Mouse (Mus musculus): Measurements from ENCODE around the gene Tmem91. TPM values are rescaled to one million over a fixed set of nuclear protein-coding genes. Genes with fewer than 3 reads are reported as not detected.

Gene Tmem91
- polyA plus RNA-seq, 1 experiment from 2014 or later: 1.6 TPM

GRCm38 (mm10) chr7:25688810-25689586 lies 14.0 kb upstream of the Tmem91 start:
- Histone ChIP-seq H3K27ac (ENCODE audit: low read depth, low read length) (no peak overlapping the region), H3K4me3 (ENCODE audit: low read depth, low read length) (peak overlapping the region; percentile 47), H3K4me2 (peak overlapping the region; percentile 72), H3K27me3 (ENCODE audit: control insufficient read depth, insufficient read depth, low read length) (peaks cover 50% of the 10 kb centered on the region), H3K9me3 (ENCODE audit: control insufficient read depth, low read length) (no peaks in the 10 kb centered on the region), H3K4me1 (ENCODE audit: control insufficient read depth, insufficient read depth, low read length) (peaks cover 15% of the 10 kb centered on the region), H3K36me3 (ENCODE audit: control insufficient read depth, insufficient read depth, low read length) (no peaks in the 10 kb centered on the region), H3K9ac (ENCODE audit: low read length) (peak overlapping the region; percentile 30; the same call in 1 of the 2 replicates)
- ATAC-seq (ENCODE audit: low FRiP score) (peak; percentile 48), DNase-seq (ENCODE audit: low spot score, missing footprints) (peak; percentile 89)
- 2% methylated on average over 49 of the region's 52 CpGs for WGBS

DNA sequence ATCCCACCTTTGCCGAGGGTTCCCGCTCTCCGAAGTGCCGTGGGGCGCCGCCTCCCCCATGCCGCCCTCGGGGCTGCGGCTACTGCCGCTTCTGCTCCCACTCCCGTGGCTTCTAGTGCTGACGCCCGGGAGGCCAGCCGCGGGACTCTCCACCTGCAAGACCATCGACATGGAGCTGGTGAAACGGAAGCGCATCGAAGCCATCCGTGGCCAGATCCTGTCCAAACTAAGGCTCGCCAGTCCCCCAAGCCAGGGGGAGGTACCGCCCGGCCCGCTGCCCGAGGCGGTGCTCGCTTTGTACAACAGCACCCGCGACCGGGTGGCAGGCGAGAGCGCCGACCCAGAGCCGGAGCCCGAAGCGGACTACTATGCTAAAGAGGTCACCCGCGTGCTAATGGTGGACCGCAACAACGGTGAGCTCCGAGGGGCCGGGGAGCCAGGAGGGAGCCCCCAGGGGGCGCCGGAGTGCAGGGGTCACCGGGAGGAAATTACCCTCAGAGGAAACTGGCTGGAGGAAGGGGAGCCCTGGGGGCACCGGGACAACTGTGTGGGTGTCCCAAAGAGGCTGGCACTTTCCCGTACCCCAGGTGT lies 12.9 kb upstream of the Tmem91 start:
- Histone ChIP-seq H3K36me3 (ENCODE audit: control insufficient read depth, insufficient read depth, low read length) (no peaks in the 10 kb centered on the region), H3K4me1 (ENCODE audit: control insufficient read depth, insufficient read depth, low read length) (peaks cover 15% of the 10 kb centered on the region), H3K9me3 (ENCODE audit: control insufficient read depth, low read length) (no peaks in the 10 kb centered on the region), H3K4me2 (peak overlapping the region; percentile 72), H3K27ac (ENCODE audit: low read depth, low read length) (no peak overlapping the region), H3K9ac (ENCODE audit: low read length) (peak overlapping the region; percentile 3), H3K27me3 (ENCODE audit: control insufficient read depth, insufficient read depth, low read length) (peaks cover 50% of the 10 kb centered on the region), H3K4me3 (ENCODE audit: low read depth, low read length) (peak overlapping the region; percentile 47)
- under 1% methylated on average over 47 of the region's 47 CpGs for WGBS
- DNase-seq (ENCODE audit: low spot score, missing footprints): peak; percentile 88
- ATAC-seq (ENCODE audit: low FRiP score): 0 out of 2 replicates have a peak, but pooled peaks have one; percentile 8

- H3K4me2 ChIP-seq: peak within 1 kb of the TSS; percentile 72
- H3K4me1 ChIP-seq (ENCODE audit: control insufficient read depth, insufficient read depth, low read length): peaks cover 15% of the 10 kb centered on the region
- no peak within 1 kb of the TSS for H3K27ac ChIP-seq (ENCODE audit: low read depth, low read length)
- peak within 1 kb of the TSS; percentile 59 for H3K9ac ChIP-seq (ENCODE audit: low read length)
- WGBS: 1% methylated on average over 46 of the region's 69 CpGs
- H3K27me3 ChIP-seq (ENCODE audit: control insufficient read depth, insufficient read depth, low read length): peaks cover 50% of the 10 kb centered on the region
- no peaks in the 10 kb centered on the region for H3K36me3 ChIP-seq (ENCODE audit: control insufficient read depth, insufficient read depth, low read length)
- DNase-seq (ENCODE audit: low spot score, missing footprints) (peak; percentile 97), ATAC-seq (ENCODE audit: low FRiP score) (peak; percentile 56)
- H3K9me3 ChIP-seq (ENCODE audit: control insufficient read depth, low read length): no peaks in the 10 kb centered on the region
- H3K4me3 ChIP-seq (ENCODE audit: low read depth, low read length): peak within 1 kb of the TSS; percentile 47
Observed at GRCm38 (mm10) chr7:25686680-25687531, 11.9 kb upstream of the Tmem91 start, which contains the start of gene Tgfb1. TSS of gene Tgfb1 (plus strand) at chr7:25687002.

DNA sequence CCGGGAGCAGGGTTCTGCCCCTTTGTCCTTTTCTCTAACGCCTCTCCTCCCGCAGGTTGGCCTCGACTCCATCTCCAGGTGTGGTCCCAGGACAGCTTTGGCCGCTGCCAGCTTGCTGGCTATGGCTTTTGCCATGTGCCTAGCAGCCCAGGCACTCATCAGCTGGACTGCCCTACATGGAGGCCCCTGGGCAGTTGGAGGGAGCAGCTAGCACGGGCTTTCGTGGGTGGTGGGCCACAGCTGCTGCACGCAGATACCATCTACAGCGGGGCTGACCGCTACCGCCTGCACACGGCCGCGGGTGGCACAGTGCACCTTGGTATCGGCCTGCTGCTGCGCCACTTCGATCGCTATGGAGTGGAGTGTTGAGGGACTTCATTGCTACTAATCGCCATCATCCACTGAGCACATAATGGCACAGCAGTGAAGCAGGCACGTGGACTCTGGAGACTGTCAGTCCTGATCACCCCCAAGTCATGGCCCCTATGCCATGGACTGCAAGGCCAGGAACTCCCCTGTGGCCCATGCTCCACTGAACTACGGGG lies 11.0 kb upstream of the Tmem91 start:
- Histone ChIP-seq H3K9me3 (ENCODE audit: control insufficient read depth, low read length) (no peaks in the 10 kb centered on the region), H3K36me3 (ENCODE audit: control insufficient read depth, insufficient read depth, low read length) (no peaks in the 10 kb centered on the region), H3K4me3 (ENCODE audit: low read depth, low read length) (no peak overlapping the region; the same call in 1 of the 2 replicates), H3K9ac (ENCODE audit: low read length) (no peak overlapping the region), H3K27me3 (ENCODE audit: control insufficient read depth, insufficient read depth, low read length) (peaks cover 50% of the 10 kb centered on the region), H3K27ac (ENCODE audit: low read depth, low read length) (no peak overlapping the region), H3K4me2 (no peak overlapping the region), H3K4me1 (ENCODE audit: control insufficient read depth, insufficient read depth, low read length) (peaks cover 18% of the 10 kb centered on the region)
- WGBS: 70% methylated on average over 21 of the region's 21 CpGs
- no peak for DNase-seq (ENCODE audit: low spot score, missing footprints)
- ATAC-seq (ENCODE audit: low FRiP score): 0 out of 2 replicates have a peak, but pooled peaks have one; percentile 15

DNA sequence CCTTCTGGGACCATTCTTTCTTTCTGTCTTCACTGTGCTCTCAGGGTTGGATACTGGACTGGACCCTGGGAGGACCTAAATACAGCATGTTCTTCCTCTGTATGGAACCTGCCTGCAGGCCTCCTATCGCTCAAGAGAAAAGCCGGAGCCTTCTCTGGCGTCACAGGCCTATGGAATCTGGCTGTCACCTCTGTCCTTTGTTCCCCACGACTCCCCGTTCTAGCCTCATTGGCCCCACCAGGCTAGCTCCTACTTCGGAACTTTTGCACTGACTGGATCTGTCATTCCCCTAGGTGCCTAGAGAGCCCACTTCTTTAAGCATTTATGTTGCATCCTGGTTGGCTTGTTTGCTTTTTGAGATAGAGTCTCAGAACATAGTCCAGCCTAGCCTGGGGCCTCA lies 9.7 kb upstream of the Tmem91 start:
- Histone ChIP-seq H3K27me3 (ENCODE audit: control insufficient read depth, insufficient read depth, low read length) (peaks cover 40% of the 10 kb centered on the region), H3K36me3 (ENCODE audit: control insufficient read depth, insufficient read depth, low read length) (no peaks in the 10 kb centered on the region), H3K9ac (ENCODE audit: low read length) (no peak overlapping the region), H3K9me3 (ENCODE audit: control insufficient read depth, low read length) (no peaks in the 10 kb centered on the region), H3K4me2 (no peak overlapping the region), H3K4me1 (ENCODE audit: control insufficient read depth, insufficient read depth, low read length) (peaks cover 18% of the 10 kb centered on the region), H3K27ac (ENCODE audit: low read depth, low read length) (no peak overlapping the region), H3K4me3 (ENCODE audit: low read depth, low read length) (no peak overlapping the region)
- no peak for DNase-seq (ENCODE audit: low spot score, missing footprints)
- WGBS: 85% methylated on average over 6 of the region's 6 CpGs
- no peak for ATAC-seq (ENCODE audit: low FRiP score)

GRCm38 (mm10) chr7:25683474-25684180 lies 8.7 kb upstream of the Tmem91 start:
- Histone ChIP-seq H3K4me3 (ENCODE audit: low read depth, low read length) (no peak overlapping the region), H3K9ac (ENCODE audit: low read length) (no peak overlapping the region), H3K36me3 (ENCODE audit: control insufficient read depth, insufficient read depth, low read length) (no peaks in the 10 kb centered on the region), H3K4me2 (no peak overlapping the region), H3K27ac (ENCODE audit: low read depth, low read length) (no peak overlapping the region), H3K4me1 (ENCODE audit: control insufficient read depth, insufficient read depth, low read length) (peaks cover 13% of the 10 kb centered on the region), H3K9me3 (ENCODE audit: control insufficient read depth, low read length) (no peaks in the 10 kb centered on the region), H3K27me3 (ENCODE audit: control insufficient read depth, insufficient read depth, low read length) (peaks cover 29% of the 10 kb centered on the region)
- no peak for ATAC-seq (ENCODE audit: low FRiP score)
- WGBS: 70% methylated on average over 7 of the region's 7 CpGs
- DNase-seq (ENCODE audit: low spot score, missing footprints): no peak

- Histone ChIP-seq H3K27me3 (ENCODE audit: control insufficient read depth, insufficient read depth, low read length) (peaks cover 9% of the 10 kb centered on the region), H3K36me3 (ENCODE audit: control insufficient read depth, insufficient read depth, low read length) (no peaks in the 10 kb centered on the region), H3K4me3 (ENCODE audit: low read depth, low read length) (peak overlapping the region; percentile 49; the same call in 1 of the 2 replicates), H3K9ac (ENCODE audit: low read length) (no peak overlapping the region), H3K27ac (ENCODE audit: low read depth, low read length) (no peak overlapping the region), H3K9me3 (ENCODE audit: control insufficient read depth, low read length) (no peaks in the 10 kb centered on the region), H3K4me2 (peak overlapping the region; percentile 60), H3K4me1 (ENCODE audit: control insufficient read depth, insufficient read depth, low read length) (peaks cover 7% of the 10 kb centered on the region)
- peak; percentile 70 for DNase-seq (ENCODE audit: low spot score, missing footprints)
- no peak for ATAC-seq (ENCODE audit: low FRiP score)
- 59% methylated on average over 15 of the region's 15 CpGs for WGBS
Observed at GRCm38 (mm10) chr7:25681341-25682231, 6.6 kb upstream of the Tmem91 start.

Measured in midbrain, embryonic 11.5 days (tissue).